Mouse (Mus musculus) midbrain, embryonic 12.5 days (tissue): ENCODE results near the gene Wipf3. TPM values are rescaled to one million over a fixed set of nuclear protein-coding genes. Genes with fewer than 3 reads are reported as not detected.

ENCODE experiments used
- ATAC-seq: fragments of 200-750 bp; cut with Nextera tagmentation; 2 replicates; pipeline ENCODE4 v1.8.0; 2017; ENCODE audit warnings: low read depth, moderate TSS enrichment, moderate library complexity; ENCODE audit not compliant: low FRiP score
- H3K27ac ChIP-seq: fragments of 300-500 bp; sonication (generic); replicated peaks from 2 replicates; pipeline ENCODE4 v1.5.1; 2016; ENCODE audit warnings: mild to moderate bottlenecking
- H3K27me3 ChIP-seq: fragments of 300-500 bp; sonication (generic); 2 replicates; pipeline ENCODE4 v1.6.1; 2016; ENCODE audit warnings: mild to moderate bottlenecking
- H3K36me3 ChIP-seq: fragments of 300-500 bp; sonication (generic); 2 replicates; pipeline ENCODE4 v1.6.1; 2016
- H3K4me1 ChIP-seq: fragments of 300-500 bp; sonication (generic); 2 replicates; pipeline ENCODE4 v1.6.1; 2016
- H3K4me2 ChIP-seq: fragments of 300-500 bp; sonication (generic); replicated peaks from 2 replicates; pipeline ENCODE4 v1.6.1; 2016; ENCODE audit warnings: mild to moderate bottlenecking, moderate library complexity
- H3K4me3 ChIP-seq: fragments of 300-500 bp; sonication (generic); 2 replicates; pipeline ENCODE4 v1.5.1; 2016; ENCODE audit warnings: mild to moderate bottlenecking
- H3K9ac ChIP-seq: fragments of 300-500 bp; sonication (generic); replicated peaks from 2 replicates; pipeline ENCODE4 v1.6.1; 2016; ENCODE audit warnings: mild to moderate bottlenecking, moderate library complexity
- H3K9me3 ChIP-seq: fragments of 300-500 bp; sonication (generic); 2 replicates; pipeline ENCODE4 v1.6.1; 2016; ENCODE audit warnings: mild to moderate bottlenecking
- WGBS: fragments of 180-500 bp; shearing (Covaris S2); methylation state at CpG from one replicate; pipeline ENCODE4 v1.1.7; 2016; 5-methylcytosine and 5-hydroxymethylcytosine counted together
- polyA plus RNA-seq: library from polyadenylated mRNA; unstranded; fragments of >200 nt; fragmentation: Nextera tagmentation; extraction: Ambion mirVana; gene quantifications from 2 replicates; pipeline ENCODE4 v1.2.1, GENCODE M21; 2016

The Wipf3 gene
- polyA plus RNA-seq, 1 experiment from 2014 or later = 1.3 TPM

- Histone ChIP-seq H3K27me3 (no peaks in the 10 kb centered on the region), H3K4me1 (peaks cover 22% of the 10 kb centered on the region), H3K27ac (peak overlapping the region; percentile 79), H3K4me3 (no peak overlapping the region), H3K9me3 (no peaks in the 10 kb centered on the region), H3K4me2 (no peak overlapping the region), H3K9ac (no peak overlapping the region), H3K36me3 (peaks cover 33% of the 10 kb centered on the region)
- ATAC-seq = 0 out of 2 replicates have a peak, but pooled peaks have one; percentile 5
- WGBS = 88% methylated on average over 13 of the region's 13 CpGs
Measured at GRCm38 (mm10) chr6:54509264-54509663, 79.9 kb downstream of the Wipf3 start.

GRCm38 (mm10) chr6:54512256-54512655 is 82.9 kb downstream of the Wipf3 start:
- Histone ChIP-seq H3K9ac (no peak overlapping the region), H3K36me3 (peaks cover 53% of the 10 kb centered on the region), H3K4me1 (peaks cover 22% of the 10 kb centered on the region), H3K9me3 (no peaks in the 10 kb centered on the region), H3K4me2 (no peak overlapping the region), H3K27me3 (no peaks in the 10 kb centered on the region), H3K27ac (no peak overlapping the region), H3K4me3 (no peak overlapping the region)
- WGBS = 71% methylated on average over 2 of the region's 2 CpGs
- no peak for ATAC-seq

- no peak overlapping the region for H3K4me3 ChIP-seq
- no peak overlapping the region for H3K27ac ChIP-seq
- H3K9ac ChIP-seq = no peak overlapping the region
- ATAC-seq = no peak
- H3K4me1 ChIP-seq = no peaks in the 10 kb centered on the region
- WGBS = 84% methylated on average over 2 of the region's 2 CpGs
- peaks cover 59% of the 10 kb centered on the region for H3K36me3 ChIP-seq
- no peaks in the 10 kb centered on the region for H3K9me3 ChIP-seq
- H3K27me3 ChIP-seq = no peaks in the 10 kb centered on the region
- H3K4me2 ChIP-seq = no peak overlapping the region
Measured at GRCm38 (mm10) chr6:54516512-54517134, 87.2 kb downstream of the Wipf3 start.

GRCm38 (mm10) chr6:54518758-54519157 is 89.4 kb downstream of the Wipf3 start:
- peaks cover 64% of the 10 kb centered on the region for H3K36me3 ChIP-seq
- no peak for ATAC-seq
- no peak overlapping the region for H3K27ac ChIP-seq
- H3K27me3 ChIP-seq = no peaks in the 10 kb centered on the region
- H3K9ac ChIP-seq = no peak overlapping the region
- no peaks in the 10 kb centered on the region for H3K4me1 ChIP-seq
- 75% methylated on average over 5 of the region's 5 CpGs for WGBS
- H3K9me3 ChIP-seq = no peaks in the 10 kb centered on the region
- no peak overlapping the region for H3K4me2 ChIP-seq
- H3K4me3 ChIP-seq = no peak overlapping the region

- ATAC-seq = no peak
Measured at GRCm38 (mm10) chr6:54528666-54529065, 99.3 kb downstream of the Wipf3 start.

GRCm38 (mm10) chr6:54530182-54530581 is 100.8 kb downstream of the Wipf3 start:
- peaks cover 24% of the 10 kb centered on the region for H3K36me3 ChIP-seq
- H3K9ac ChIP-seq = no peak overlapping the region
- no peak overlapping the region for H3K27ac ChIP-seq
- ATAC-seq = no peak
- no peaks in the 10 kb centered on the region for H3K9me3 ChIP-seq
- peaks cover 16% of the 10 kb centered on the region for H3K4me1 ChIP-seq
- peaks cover 17% of the 10 kb centered on the region for H3K27me3 ChIP-seq
- H3K4me2 ChIP-seq = no peak overlapping the region
- H3K4me3 ChIP-seq = no peak overlapping the region
- WGBS = 82% methylated on average over 2 of the region's 2 CpGs

More at GRCm38 (mm10) chr6:54528666-54529065, 99.3 kb downstream of the Wipf3 start:
- no peak overlapping the region for H3K9ac ChIP-seq
- H3K27me3 ChIP-seq = peaks cover 17% of the 10 kb centered on the region
- 91% methylated on average over 8 of the region's 8 CpGs for WGBS
- peaks cover 16% of the 10 kb centered on the region for H3K4me1 ChIP-seq
- H3K36me3 ChIP-seq = peaks cover 37% of the 10 kb centered on the region
- H3K27ac ChIP-seq = no peak overlapping the region
- no peaks in the 10 kb centered on the region for H3K9me3 ChIP-seq
- no peak overlapping the region for H3K4me2 ChIP-seq
- no peak overlapping the region for H3K4me3 ChIP-seq

GRCm38 (mm10) chr6:54531048-54531481 is 101.7 kb downstream of the Wipf3 start:
- Histone ChIP-seq H3K4me1 (peaks cover 16% of the 10 kb centered on the region), H3K4me3 (no peak overlapping the region), H3K27ac (peak overlapping the region; percentile 46; the same call in 1 of the 2 replicates), H3K9me3 (no peaks in the 10 kb centered on the region), H3K9ac (no peak overlapping the region), H3K4me2 (no peak overlapping the region), H3K36me3 (peaks cover 19% of the 10 kb centered on the region), H3K27me3 (peaks cover 17% of the 10 kb centered on the region)
- no peak for ATAC-seq
- WGBS = 61% methylated on average over 8 of the region's 8 CpGs

- Histone ChIP-seq H3K9me3 (no peaks in the 10 kb centered on the region), H3K4me3 (no peak overlapping the region), H3K27ac (no peak overlapping the region), H3K9ac (no peak overlapping the region), H3K36me3 (no peaks in the 10 kb centered on the region; the same call in 1 of the 2 replicates), H3K4me1 (peaks cover 44% of the 10 kb centered on the region), H3K27me3 (peaks cover 10% of the 10 kb centered on the region), H3K4me2 (no peak overlapping the region)
- 95% methylated on average over 4 of the region's 4 CpGs for WGBS
- ATAC-seq = no peak
Measured at GRCm38 (mm10) chr6:54535485-54535884, 106.1 kb downstream of the Wipf3 start.

GRCm38 (mm10) chr6:54537053-54537452 is 107.7 kb downstream of the Wipf3 start:
- Histone ChIP-seq H3K4me2 (no peak overlapping the region), H3K4me1 (peaks cover 43% of the 10 kb centered on the region), H3K27me3 (peaks cover 9% of the 10 kb centered on the region; the same call in 1 of the 2 replicates), H3K9me3 (no peaks in the 10 kb centered on the region), H3K4me3 (no peak overlapping the region), H3K36me3 (no peaks in the 10 kb centered on the region; the same call in 1 of the 2 replicates), H3K27ac (no peak overlapping the region), H3K9ac (no peak overlapping the region)
- WGBS = 88% methylated on average over 7 of the region's 7 CpGs
- no peak for ATAC-seq

GRCm38 (mm10) chr6:54538773-54539173 is 109.4 kb downstream of the Wipf3 start:
- peak; percentile 80 for ATAC-seq
- Histone ChIP-seq H3K9ac (no peak overlapping the region), H3K27me3 (peaks cover 9% of the 10 kb centered on the region; the same call in 1 of the 2 replicates), H3K4me3 (no peak overlapping the region), H3K9me3 (0 out of 2 replicates have a peak, but pooled peaks cover 6% of the 10 kb centered on the region), H3K4me2 (peak overlapping the region; percentile 22), H3K27ac (peak overlapping the region; percentile 73), H3K4me1 (peaks cover 48% of the 10 kb centered on the region), H3K36me3 (peaks cover 6% of the 10 kb centered on the region)
- WGBS = 0% methylated on average over 3 of the region's 3 CpGs

GRCm38 (mm10) chr6:54539396-54539795 is 110.0 kb downstream of the Wipf3 start:
- Histone ChIP-seq H3K4me3 (no peak overlapping the region), H3K27ac (peak overlapping the region; percentile 73), H3K4me1 (peaks cover 48% of the 10 kb centered on the region), H3K27me3 (peaks cover 8% of the 10 kb centered on the region; the same call in 1 of the 2 replicates), H3K9me3 (0 out of 2 replicates have a peak, but pooled peaks cover 6% of the 10 kb centered on the region), H3K4me2 (0 out of 2 replicates have a peak overlapping the region, but pooled peaks have one; percentile 22), H3K36me3 (peaks cover 12% of the 10 kb centered on the region), H3K9ac (no peak overlapping the region; the same call in 1 of the 2 replicates)
- no peak for ATAC-seq
- WGBS = 80% methylated on average over 7 of the region's 7 CpGs

GRCm38 (mm10) chr6:54540252-54540887 is 111.0 kb downstream of the Wipf3 start:
- Histone ChIP-seq H3K36me3 (peaks cover 15% of the 10 kb centered on the region), H3K27ac (peak overlapping the region; percentile 52), H3K27me3 (peaks cover 5% of the 10 kb centered on the region; the same call in 1 of the 2 replicates), H3K4me1 (peaks cover 48% of the 10 kb centered on the region), H3K4me3 (no peak overlapping the region), H3K4me2 (no peak overlapping the region), H3K9ac (no peak overlapping the region; the same call in 1 of the 2 replicates), H3K9me3 (0 out of 2 replicates have a peak, but pooled peaks cover 6% of the 10 kb centered on the region)
- WGBS = 32% methylated on average over 9 of the region's 9 CpGs
- ATAC-seq = no peak
